ENCODE assay signal across 9 mouse cellular contexts in genomic region chr3:131808127-131808526, GRCm38 (mm10).
DNase-seq lines count a peak whose midpoint lies in the region.
"Had no signal": no experiment of that assay in that cellular context is flagged by ENCODE, and none has a peak within 500 bp of the region (broad histone marks: within the 10 kb centered on the region; RNA-seq: fewer than 3 reads in every experiment).

No protein-coding gene starts in this region.

- peak; percentile 51 to 61 for DNase-seq in cerebellum, postnatal 14 days
- no peak for DNase-seq in cerebellum, adult 9-10 months
- peak; percentile 22 for DNase-seq in layer of hippocampus, adult 11-12 months (ENCODE audit: low spot score)
- DNase-seq in layer of hippocampus, adult 9-10 months (ENCODE audit: low spot score) = no peak
- peak; percentile 56 to 65 for DNase-seq in kidney, adult 8-10 months
- peak; percentile 23 for DNase-seq in layer of hippocampus, adult 9-11 months
- no peak for DNase-seq in thymus, postnatal 0 days (ENCODE audit: low spot score)
- DNase-seq in embryo, embryonic 9.5 days (ENCODE audit: extremely low spot score) = no peak
- DNase-seq: liver had no signal

Comparison
In these comparisons a context has a peak if more than half of its experiments do, and no peak if none do; other contexts are left out.
1. DNase-seq: peak in cerebellum, postnatal 14 days (2 of 2), layer of hippocampus, adult 11-12 months (single experiment), kidney, adult 8-10 months (2 of 2) and layer of hippocampus, adult 9-11 months (single experiment); none in cerebellum, adult 9-10 months (single experiment), layer of hippocampus, adult 9-10 months (single experiment), thymus, postnatal 0 days (single experiment) and embryo, embryonic 9.5 days (single experiment).